Mouse (Mus musculus) forebrain, embryonic 12.5 days (tissue): ENCODE results near the gene 5430419D17Rik. TPM values are rescaled to one million over a fixed set of nuclear protein-coding genes. Genes with fewer than 3 reads are reported as not detected.

ENCODE experiments used
- ATAC-seq: fragments of 200-750 bp; cut with Nextera tagmentation; 2 replicates; pipeline ENCODE4 v1.8.0; 2017; ENCODE audit warnings: moderate TSS enrichment; ENCODE audit not compliant: low FRiP score
- H3K27ac ChIP-seq: fragments of 300-500 bp; sonication (generic); 2 replicates; pipeline ENCODE4 v1.5.1; 2016; ENCODE audit warnings: mild to moderate bottlenecking
- H3K27me3 ChIP-seq: fragments of 300-500 bp; sonication (generic); 2 replicates; pipeline ENCODE4 v1.6.1; 2016; ENCODE audit warnings: mild to moderate bottlenecking
- H3K36me3 ChIP-seq: fragments of 300-500 bp; sonication (generic); replicated peaks from 2 replicates; pipeline ENCODE4 v1.6.1; 2016; ENCODE audit warnings: mild to moderate bottlenecking
- H3K4me1 ChIP-seq: fragments of 300-500 bp; sonication (generic); 2 replicates; pipeline ENCODE4 v1.6.1; 2016
- H3K4me2 ChIP-seq: fragments of 300-500 bp; sonication (generic); 2 replicates; pipeline ENCODE4 v1.6.1; 2016; ENCODE audit warnings: mild to moderate bottlenecking, moderate library complexity
- H3K4me3 ChIP-seq: fragments of 300-500 bp; sonication (generic); replicated peaks from 2 replicates; pipeline ENCODE4 v1.5.1; 2016; ENCODE audit warnings: mild to moderate bottlenecking
- H3K9ac ChIP-seq: fragments of 300-500 bp; sonication (generic); 2 replicates; pipeline ENCODE4 v1.6.1; 2016; ENCODE audit warnings: mild to moderate bottlenecking
- H3K9me3 ChIP-seq: fragments of 300-500 bp; sonication (generic); 2 replicates; pipeline ENCODE4 v1.6.1; 2016
- WGBS: fragments of 180-500 bp; shearing (Covaris S2); methylation state at CpG from one replicate; pipeline ENCODE4 v1.1.7; 2016; 5-methylcytosine and 5-hydroxymethylcytosine counted together
- polyA plus RNA-seq: library from polyadenylated mRNA; unstranded; fragments of >200 nt; fragmentation: Nextera tagmentation; extraction: Ambion mirVana; gene quantifications from 2 replicates; pipeline ENCODE4 v1.2.1, GENCODE M21; 2016

The 5430419D17Rik gene
- polyA plus RNA-seq, 1 experiment from 2014 or later: not detected

DNA sequence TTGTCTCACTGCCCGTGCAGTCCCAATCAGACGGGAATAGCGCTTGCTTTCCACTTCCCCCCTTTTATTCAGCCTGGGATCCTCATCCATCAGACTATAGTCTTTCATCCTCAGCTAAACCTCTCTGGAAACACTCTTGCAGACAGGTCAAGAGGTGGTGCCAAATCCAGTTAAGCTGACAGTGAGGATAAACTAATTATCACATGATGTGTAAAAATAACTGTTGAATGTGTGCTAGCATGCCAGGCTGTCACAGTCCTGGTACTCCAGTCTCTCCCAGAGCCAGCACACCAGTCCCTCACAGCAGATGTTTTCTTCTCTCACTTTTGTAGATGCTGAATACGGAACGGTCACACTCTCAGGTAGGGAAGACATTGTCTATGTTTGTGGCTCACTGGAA, 48.9 kb downstream of the 5430419D17Rik start:
- no peaks in the 10 kb centered on the region for H3K9me3 ChIP-seq
- H3K27ac ChIP-seq: no peak overlapping the region
- no peaks in the 10 kb centered on the region for H3K36me3 ChIP-seq
- H3K4me1 ChIP-seq: no peaks in the 10 kb centered on the region
- no peak for ATAC-seq
- WGBS: 77% methylated on average over 5 of the region's 5 CpGs
- H3K4me3 ChIP-seq: no peak overlapping the region
- H3K27me3 ChIP-seq: no peaks in the 10 kb centered on the region
- H3K9ac ChIP-seq: no peak overlapping the region
- H3K4me2 ChIP-seq: no peak overlapping the region

DNA sequence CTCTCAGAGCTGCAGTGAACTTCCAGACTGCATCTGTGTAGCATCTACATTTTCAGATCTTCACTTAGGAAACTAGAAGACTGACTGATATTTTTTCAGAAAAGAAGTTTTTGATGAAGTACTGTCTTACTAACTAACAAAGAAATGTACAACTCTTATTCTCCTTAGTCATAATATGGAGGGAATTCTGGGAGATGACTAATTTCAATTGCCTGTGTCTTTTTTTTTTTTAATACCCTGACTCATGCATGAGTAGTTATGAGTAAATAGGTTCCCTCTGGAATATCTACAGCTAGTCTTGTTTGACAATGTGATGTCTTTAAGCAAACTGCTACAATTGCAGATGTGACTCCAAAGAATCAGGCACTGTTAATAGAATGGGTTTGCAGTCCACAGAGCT, 61.9 kb downstream of the 5430419D17Rik start:
- Histone ChIP-seq H3K27me3 (no peaks in the 10 kb centered on the region), H3K9ac (no peak overlapping the region), H3K4me2 (no peak overlapping the region), H3K4me1 (no peaks in the 10 kb centered on the region), H3K27ac (no peak overlapping the region), H3K4me3 (no peak overlapping the region), H3K9me3 (no peaks in the 10 kb centered on the region), H3K36me3 (no peaks in the 10 kb centered on the region)
- no peak for ATAC-seq

DNA sequence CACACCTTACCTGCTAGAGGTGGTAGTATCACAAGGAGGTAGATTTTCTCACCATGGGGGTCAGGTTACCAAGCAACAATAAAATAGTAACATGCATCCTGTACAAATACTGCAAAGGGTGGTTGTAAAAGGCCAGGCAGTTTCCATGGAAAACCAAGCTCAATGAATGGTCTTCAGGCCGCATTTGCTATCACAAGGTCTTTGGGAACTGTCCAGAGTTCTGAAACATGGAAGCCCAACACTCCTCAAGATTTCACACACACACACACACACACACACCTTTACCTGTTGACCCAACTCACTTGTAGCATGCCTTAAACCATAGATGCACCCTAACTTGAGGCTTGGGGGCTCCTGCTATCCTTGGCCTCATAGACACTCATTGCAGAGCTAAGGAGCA, 70.8 kb downstream of the 5430419D17Rik start:
- WGBS: 29% methylated on average over 1 of the region's 1 CpGs
- ATAC-seq: no peak
- H3K4me2 ChIP-seq: no peak overlapping the region

DNA sequence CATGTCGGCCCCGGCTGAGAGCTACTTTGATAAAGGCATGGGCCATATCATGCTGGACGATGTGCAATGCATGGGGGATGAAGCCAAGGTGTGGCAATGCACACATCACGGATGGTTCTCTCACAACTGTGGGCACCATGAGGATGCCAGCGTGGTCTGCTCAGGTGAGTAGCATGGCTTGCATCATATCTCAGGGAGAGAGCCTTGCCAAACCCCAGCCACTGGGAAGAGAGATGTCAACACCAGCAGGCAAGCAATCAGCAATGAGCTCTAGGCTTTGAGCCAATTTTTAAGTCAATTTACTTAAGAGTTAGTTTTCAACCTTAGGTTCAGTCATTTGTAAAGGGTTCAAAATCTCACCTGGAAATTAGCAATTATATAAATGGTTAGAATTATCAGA, 82.6 kb downstream of the 5430419D17Rik start:
- ATAC-seq: no peak
- H3K4me1 ChIP-seq: no peaks in the 10 kb centered on the region
- H3K4me2 ChIP-seq: no peak overlapping the region
- H3K9ac ChIP-seq: no peak overlapping the region
- H3K4me3 ChIP-seq: no peak overlapping the region
- H3K36me3 ChIP-seq: no peaks in the 10 kb centered on the region
- H3K27ac ChIP-seq: no peak overlapping the region
- no peaks in the 10 kb centered on the region for H3K9me3 ChIP-seq
- 92% methylated on average over 5 of the region's 5 CpGs for WGBS
- H3K27me3 ChIP-seq: no peaks in the 10 kb centered on the region

More for the DNA sequence above, 70.8 kb downstream of the 5430419D17Rik start:
- no peaks in the 10 kb centered on the region for H3K4me1 ChIP-seq
- no peak overlapping the region for H3K9ac ChIP-seq
- no peak overlapping the region for H3K27ac ChIP-seq
- H3K9me3 ChIP-seq: no peaks in the 10 kb centered on the region
- no peaks in the 10 kb centered on the region for H3K36me3 ChIP-seq
- no peaks in the 10 kb centered on the region for H3K27me3 ChIP-seq
- H3K4me3 ChIP-seq: no peak overlapping the region

DNA sequence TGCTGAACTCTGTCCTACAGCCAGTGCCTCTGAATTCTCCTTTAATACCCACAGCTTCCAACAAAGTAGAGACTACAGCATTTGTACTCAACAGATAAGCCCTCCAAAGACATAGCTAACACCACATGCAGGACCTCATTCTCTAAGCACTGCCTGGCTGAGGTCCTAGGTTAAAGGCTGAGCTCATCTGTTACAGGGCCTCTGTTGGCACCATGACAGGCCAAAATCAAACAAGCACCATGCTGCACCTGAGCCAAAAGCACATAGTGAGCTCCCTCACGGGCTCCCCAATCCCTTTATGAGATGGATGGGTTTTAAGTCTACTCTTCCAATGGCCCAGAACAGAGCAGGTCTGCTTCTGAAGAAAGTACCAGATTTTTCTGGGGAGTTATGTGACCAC, 83.1 kb downstream of the 5430419D17Rik start:
- Histone ChIP-seq H3K4me1 (no peaks in the 10 kb centered on the region), H3K9ac (no peak overlapping the region), H3K4me3 (no peak overlapping the region), H3K36me3 (no peaks in the 10 kb centered on the region), H3K9me3 (no peaks in the 10 kb centered on the region), H3K27ac (no peak overlapping the region), H3K27me3 (no peaks in the 10 kb centered on the region), H3K4me2 (no peak overlapping the region)
- no peak for ATAC-seq
- 79% methylated on average over 1 of the region's 1 CpGs for WGBS

DNA sequence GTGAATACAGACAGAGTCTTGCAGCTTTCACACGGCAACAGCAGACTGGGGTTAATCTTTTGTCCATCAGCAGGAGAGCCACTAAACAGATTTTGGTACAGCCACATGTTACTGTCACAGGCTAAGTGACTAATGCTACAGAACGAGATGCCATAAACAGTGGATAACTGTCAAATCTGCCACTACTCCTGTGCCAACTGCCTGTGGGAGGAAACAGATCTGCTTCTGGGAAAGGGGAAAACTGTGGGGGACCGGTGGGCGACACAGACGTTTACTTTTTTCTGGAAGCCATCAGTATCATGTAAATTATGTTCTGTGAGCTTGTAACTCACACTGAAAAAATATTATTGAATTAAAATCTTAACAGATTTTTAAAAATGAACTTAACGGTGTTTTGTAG, 86.7 kb downstream of the 5430419D17Rik start:
- H3K27ac ChIP-seq: no peak overlapping the region

DNA sequence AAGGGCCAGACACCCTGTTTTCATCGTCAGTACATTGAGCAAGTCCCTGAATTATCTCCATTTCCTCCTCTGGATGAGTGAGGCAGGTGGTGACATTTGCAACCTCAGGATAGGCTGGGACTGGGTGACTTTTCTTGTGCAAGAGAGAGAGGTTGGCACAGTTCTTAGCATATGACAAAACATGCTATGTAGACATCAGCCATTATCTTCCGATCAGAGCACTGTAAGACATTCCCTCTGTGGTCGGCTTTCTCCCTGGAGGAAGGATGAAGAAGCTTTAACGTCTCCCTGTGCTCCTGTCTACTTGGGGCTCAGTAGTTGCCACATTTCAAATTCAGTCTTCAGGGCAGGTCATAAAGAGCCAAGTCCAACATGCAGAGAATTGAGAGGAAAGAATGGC, 90.0 kb downstream of the 5430419D17Rik start:
- Histone ChIP-seq H3K4me2 (no peak overlapping the region), H3K36me3 (no peaks in the 10 kb centered on the region), H3K27ac (no peak overlapping the region), H3K4me1 (no peaks in the 10 kb centered on the region), H3K9me3 (no peaks in the 10 kb centered on the region), H3K4me3 (no peak overlapping the region), H3K27me3 (no peaks in the 10 kb centered on the region), H3K9ac (no peak overlapping the region)
- no peak for ATAC-seq
- 92% methylated on average over 4 of the region's 4 CpGs for WGBS

More for the DNA sequence above, 86.7 kb downstream of the 5430419D17Rik start:
- H3K4me1 ChIP-seq: no peaks in the 10 kb centered on the region
- no peaks in the 10 kb centered on the region for H3K9me3 ChIP-seq
- ATAC-seq: no peak
- no peaks in the 10 kb centered on the region for H3K36me3 ChIP-seq
- 77% methylated on average over 6 of the region's 6 CpGs for WGBS
- no peak overlapping the region for H3K4me2 ChIP-seq
- no peak overlapping the region for H3K4me3 ChIP-seq
- no peak overlapping the region for H3K9ac ChIP-seq
- no peaks in the 10 kb centered on the region for H3K27me3 ChIP-seq

DNA sequence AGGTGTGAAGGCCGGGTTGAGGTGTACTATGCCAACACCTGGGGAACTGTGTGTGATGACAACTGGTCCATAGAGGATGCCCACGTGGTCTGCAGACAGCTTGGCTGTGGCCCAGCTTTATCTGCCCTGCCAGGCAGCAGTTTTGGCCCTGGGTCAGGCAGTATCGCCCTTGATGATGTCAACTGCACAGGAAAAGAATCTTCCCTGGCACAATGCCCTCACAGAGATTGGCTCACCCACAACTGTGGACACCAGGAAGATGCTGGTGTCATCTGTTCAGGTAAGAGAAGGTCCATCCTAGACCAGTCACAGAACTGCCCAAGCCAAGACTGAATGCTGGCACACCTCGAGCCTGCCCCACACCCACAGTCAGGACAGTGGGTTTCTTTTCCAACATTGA, 91.6 kb downstream of the 5430419D17Rik start:
- WGBS: 75% methylated on average over 4 of the region's 4 CpGs
- Histone ChIP-seq H3K4me3 (no peak overlapping the region), H3K4me2 (no peak overlapping the region), H3K27me3 (no peaks in the 10 kb centered on the region), H3K27ac (no peak overlapping the region), H3K4me1 (no peaks in the 10 kb centered on the region), H3K9ac (no peak overlapping the region), H3K9me3 (no peaks in the 10 kb centered on the region), H3K36me3 (no peaks in the 10 kb centered on the region)
- no peak for ATAC-seq

DNA sequence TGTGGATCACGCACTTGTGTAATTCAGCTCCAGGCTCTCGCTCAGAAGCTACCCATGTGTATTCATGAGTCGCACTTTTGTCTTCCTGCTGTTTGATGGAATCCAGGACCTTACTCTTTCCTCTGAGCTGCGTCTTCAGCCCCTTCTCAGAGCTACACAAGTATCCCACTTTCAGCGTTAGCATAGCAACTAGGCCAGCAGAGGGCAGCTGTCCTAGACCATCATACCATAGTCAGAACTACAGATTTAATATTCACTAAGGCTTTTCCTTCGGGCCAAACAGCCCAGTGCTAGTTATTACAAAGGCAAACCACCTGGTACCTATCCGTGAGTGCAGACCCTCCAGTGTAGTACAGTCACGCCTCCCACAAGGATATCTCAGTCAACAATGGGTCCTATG, 122.9 kb downstream of the 5430419D17Rik start:
- Histone ChIP-seq H3K27me3 (no peaks in the 10 kb centered on the region), H3K9me3 (no peaks in the 10 kb centered on the region), H3K36me3 (no peaks in the 10 kb centered on the region), H3K4me2 (no peak overlapping the region), H3K4me3 (no peak overlapping the region), H3K9ac (no peak overlapping the region), H3K4me1 (no peaks in the 10 kb centered on the region), H3K27ac (no peak overlapping the region)
- no peak for ATAC-seq
- 79% methylated on average over 8 of the region's 8 CpGs for WGBS

DNA sequence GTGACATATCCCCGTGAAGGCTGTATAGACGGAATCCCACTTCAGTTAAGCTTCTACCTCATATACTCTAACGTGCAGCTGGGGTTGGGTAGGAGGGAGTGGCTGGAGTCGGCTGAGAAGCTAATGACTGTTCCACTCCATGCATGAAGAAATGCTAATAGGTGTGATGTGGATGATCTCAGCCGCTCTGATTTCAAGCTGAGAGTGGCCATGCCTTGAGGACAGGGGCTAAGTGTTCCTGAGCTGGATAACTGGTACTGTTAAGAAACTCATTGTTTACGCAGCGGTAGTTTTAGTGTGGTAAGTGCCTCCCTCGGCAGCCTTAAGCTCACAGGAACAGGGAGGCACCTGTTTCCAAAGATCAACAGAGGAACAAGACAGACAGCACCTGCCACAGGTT, 129.1 kb downstream of the 5430419D17Rik start:
- H3K36me3 ChIP-seq: no peaks in the 10 kb centered on the region
- no peaks in the 10 kb centered on the region for H3K4me1 ChIP-seq
- no peak overlapping the region for H3K27ac ChIP-seq
- no peak overlapping the region for H3K4me3 ChIP-seq
- H3K4me2 ChIP-seq: no peak overlapping the region
- no peak for ATAC-seq
- WGBS: 84% methylated on average over 8 of the region's 8 CpGs
- no peaks in the 10 kb centered on the region for H3K9me3 ChIP-seq
- no peak overlapping the region for H3K9ac ChIP-seq
- no peaks in the 10 kb centered on the region for H3K27me3 ChIP-seq

DNA sequence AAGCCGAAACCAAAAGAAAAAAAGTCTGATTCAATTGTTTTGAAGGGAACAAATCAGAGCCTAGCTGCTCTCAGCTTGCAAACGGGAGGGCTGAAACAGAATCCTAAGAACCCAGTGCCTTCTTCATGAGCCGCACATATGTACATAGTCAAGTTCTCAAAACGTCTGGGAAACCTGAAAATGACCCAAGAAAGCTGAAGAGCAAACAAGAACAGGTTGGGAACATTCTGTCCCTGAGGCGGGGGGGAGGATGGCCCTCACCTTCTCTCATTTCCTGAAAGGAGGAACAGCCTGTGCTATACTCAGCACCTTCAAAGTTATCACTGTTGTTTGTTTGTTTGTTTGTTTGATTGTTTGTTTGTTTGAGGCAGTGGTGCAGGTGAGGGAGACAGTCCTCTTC, 132.5 kb downstream of the 5430419D17Rik start:
- no peak overlapping the region for H3K9ac ChIP-seq
- no peaks in the 10 kb centered on the region for H3K36me3 ChIP-seq
- H3K4me3 ChIP-seq: no peak overlapping the region
- ATAC-seq: no peak
- H3K4me1 ChIP-seq: no peaks in the 10 kb centered on the region
- no peak overlapping the region for H3K4me2 ChIP-seq
- no peaks in the 10 kb centered on the region for H3K9me3 ChIP-seq
- WGBS: 85% methylated on average over 5 of the region's 5 CpGs
- H3K27me3 ChIP-seq: no peaks in the 10 kb centered on the region
- H3K27ac ChIP-seq: no peak overlapping the region

DNA sequence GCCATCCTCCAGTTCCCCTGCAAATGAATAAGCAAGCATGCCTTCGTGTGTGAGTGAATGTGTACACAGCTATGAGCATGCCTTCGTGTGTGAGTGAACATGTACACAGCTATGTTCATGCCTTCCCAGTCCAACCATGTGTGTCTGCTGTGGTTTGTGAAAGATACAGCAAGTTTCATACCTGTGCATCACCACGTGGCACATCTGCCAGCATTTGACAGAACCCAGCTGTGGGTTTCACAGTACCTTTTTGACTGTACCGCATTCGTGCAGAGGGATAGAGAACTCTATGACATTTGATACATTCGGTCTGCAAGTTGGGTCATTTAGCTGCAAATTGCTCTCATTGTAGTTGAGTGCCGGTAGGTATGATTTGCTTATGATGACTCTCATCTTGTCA, 140.3 kb downstream of the 5430419D17Rik start:
- Histone ChIP-seq H3K4me2 (no peak overlapping the region), H3K4me1 (no peaks in the 10 kb centered on the region), H3K27ac (no peak overlapping the region), H3K9me3 (no peaks in the 10 kb centered on the region), H3K36me3 (no peaks in the 10 kb centered on the region), H3K27me3 (no peaks in the 10 kb centered on the region), H3K9ac (no peak overlapping the region), H3K4me3 (no peak overlapping the region)
- no peak for ATAC-seq
- WGBS: 84% methylated on average over 7 of the region's 7 CpGs

DNA sequence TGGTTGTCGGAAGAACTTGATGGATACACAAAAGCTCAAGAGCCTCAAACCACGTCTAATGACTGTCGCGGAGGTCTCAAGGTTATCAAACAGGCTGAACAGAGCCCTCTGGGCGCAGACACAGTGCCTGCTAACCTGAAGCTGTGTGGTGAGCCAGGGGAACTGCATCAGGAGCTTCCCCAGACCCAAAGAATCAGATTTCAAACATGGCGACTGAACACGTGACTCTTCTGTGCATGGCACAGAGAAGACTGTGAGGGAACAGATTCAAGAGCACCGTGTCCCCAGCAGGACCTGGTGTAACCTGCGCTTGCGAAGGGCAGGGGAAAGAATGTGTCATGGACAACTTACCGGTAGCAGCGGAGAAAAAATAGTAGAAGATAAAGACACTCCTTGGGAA, 143.4 kb downstream of the 5430419D17Rik start:
- Histone ChIP-seq H3K9me3 (no peaks in the 10 kb centered on the region), H3K27me3 (no peaks in the 10 kb centered on the region), H3K36me3 (no peaks in the 10 kb centered on the region), H3K4me1 (no peaks in the 10 kb centered on the region), H3K9ac (no peak overlapping the region), H3K27ac (no peak overlapping the region), H3K4me2 (no peak overlapping the region), H3K4me3 (no peak overlapping the region)
- 76% methylated on average over 12 of the region's 12 CpGs for WGBS
- ATAC-seq: no peak

DNA sequence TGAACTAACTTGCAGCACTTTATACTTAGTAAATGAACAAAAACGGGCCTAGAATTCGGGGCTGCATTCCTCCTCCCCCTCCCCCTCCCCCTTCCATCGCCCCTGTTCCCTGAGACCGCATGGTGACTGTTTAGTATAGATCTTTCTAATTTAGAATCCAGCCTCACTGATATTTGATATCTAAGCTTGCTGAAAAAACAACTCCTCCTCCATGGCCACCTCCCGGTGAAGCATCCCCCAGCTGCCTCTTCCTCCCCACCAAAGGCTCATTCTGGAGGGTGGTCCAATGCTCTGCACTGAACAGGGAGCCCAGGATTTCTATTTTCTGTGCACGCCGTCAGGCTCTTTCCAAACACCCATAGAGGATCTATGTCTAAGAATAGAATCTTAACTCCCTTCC, 144.1 kb downstream of the 5430419D17Rik start:
- no peak for ATAC-seq
- no peaks in the 10 kb centered on the region for H3K9me3 ChIP-seq
- no peaks in the 10 kb centered on the region for H3K36me3 ChIP-seq
- WGBS: 76% methylated on average over 6 of the region's 7 CpGs
- H3K4me3 ChIP-seq: no peak overlapping the region
- H3K4me1 ChIP-seq: no peaks in the 10 kb centered on the region
- no peak overlapping the region for H3K4me2 ChIP-seq
- no peaks in the 10 kb centered on the region for H3K27me3 ChIP-seq
- no peak overlapping the region for H3K27ac ChIP-seq
- H3K9ac ChIP-seq: no peak overlapping the region
